Mouse (Mus musculus) cerebellum, adult 9-11 months (tissue): ENCODE measurements at regions not wholly inside any gene's neighbourhood (a gene's known extent, or its start where the extent isn't known, plus 50 kb on each side); places are given as distances from the start of the nearest gene placed in this dataset.
"Not testable (repeated sequence)": the region's sequence is repeated elsewhere in the genome, so short reads cannot be mapped to it uniquely, and the experiment has no call there.

ENCODE experiments used
- DNase-seq: peaks from one replicate; pipeline ENCODE4 v3.0.0; 2022

DNA sequence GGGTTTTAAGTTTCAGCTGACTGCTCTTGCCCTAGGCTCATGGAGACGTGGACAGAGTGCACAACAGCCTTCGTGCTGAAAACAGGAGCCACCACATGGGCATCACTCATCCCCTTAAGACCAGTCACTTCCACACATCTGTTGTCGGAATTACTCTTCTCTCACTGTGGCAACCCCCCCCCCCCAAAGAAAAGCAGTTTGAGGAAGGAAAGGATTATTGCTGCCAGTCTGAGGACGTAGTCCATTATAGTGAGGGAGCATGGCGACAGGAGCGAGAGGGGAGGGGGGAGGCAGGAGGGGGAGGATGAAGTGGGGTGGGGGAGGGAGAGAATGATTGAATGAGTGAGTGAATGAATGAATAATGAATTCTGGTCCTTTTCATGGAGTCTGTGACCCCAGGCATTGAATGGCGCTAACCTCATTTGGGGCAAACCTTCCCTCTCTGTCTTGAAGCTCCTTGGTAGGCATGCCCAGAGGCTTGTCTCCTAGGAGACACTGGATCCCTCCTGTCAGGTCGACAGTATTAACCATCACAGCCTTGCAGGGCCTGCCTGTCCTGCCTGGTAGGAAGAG, 262.0 kb downstream of the Gadd45g start:
- no peak for DNase-seq

DNA sequence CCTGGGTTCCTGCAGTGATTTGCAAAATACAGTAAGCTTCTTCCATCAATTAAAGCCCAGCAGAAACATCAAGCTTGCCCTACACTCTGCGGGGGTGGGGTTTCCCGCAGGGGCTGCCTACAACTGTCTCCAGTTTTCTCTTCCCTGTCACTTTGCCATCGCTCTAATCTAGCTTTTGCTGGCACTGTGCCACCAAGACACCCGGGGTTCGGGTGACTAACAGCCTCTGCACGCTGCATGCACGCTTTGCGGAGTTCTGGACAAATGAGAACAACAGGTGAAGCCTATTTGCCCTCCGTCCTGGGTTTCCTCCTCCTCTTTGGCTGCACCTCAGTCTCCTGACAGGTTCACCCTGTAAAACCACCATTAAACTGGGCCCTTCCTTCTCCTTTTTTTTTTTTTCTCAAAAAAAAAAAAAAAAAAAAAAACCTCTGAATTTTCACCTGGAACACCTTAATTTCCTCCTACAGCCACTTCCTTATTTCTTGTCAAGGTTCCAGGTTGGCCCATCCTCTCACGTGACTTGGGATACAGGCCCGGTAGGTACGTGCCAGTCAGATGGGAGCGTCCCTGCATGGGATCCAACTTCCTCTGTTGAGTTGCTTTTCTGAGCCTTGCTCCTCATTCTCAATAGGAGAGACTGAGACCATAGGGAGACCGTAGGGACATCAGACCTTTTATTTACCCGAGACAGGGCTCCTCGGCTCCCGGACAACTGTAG, 262.7 kb downstream of the Gadd45g start:
- DNase-seq, result no peak

DNA sequence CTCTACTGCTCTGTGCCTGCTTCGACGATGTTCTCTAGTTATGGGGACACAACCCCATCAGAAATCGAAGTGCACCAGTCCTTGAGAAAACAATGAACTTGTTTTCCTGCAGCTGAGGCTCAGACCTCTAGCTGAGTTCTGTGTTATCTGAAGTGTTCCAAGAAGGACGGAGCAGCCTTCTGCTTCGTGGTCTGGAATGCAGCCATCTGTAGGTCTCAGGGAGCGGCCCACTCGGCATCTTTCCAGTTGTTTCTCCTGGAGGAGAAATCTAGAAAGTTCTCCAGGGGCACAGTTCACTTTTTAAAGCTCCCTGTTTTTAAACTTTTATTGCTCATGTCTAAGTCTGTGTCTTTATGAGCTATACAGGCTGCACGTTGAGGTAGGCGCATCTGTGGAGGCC, 264.3 kb downstream of the Gadd45g start:
- no peak for DNase-seq

DNA sequence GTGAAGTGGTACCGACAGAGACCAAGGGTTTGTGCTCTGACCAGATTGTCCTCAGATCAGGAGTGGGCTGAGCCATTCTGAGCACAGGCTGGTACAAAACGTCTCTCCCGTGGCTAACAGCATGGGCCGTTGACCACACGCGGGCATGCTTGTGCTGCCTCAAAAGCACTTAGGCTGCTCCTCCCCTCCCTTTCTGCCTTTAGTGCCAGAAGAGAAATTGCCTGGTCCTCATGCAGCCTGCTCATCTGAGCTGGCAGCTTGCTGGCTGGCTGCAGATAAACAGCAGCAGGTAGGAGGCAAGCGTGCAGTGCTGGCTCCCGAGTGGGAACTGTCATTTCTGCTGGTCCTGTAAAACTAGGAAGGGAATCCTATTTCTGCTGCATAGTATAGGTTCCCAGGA, 267.1 kb downstream of the Gadd45g start:
- peak; percentile 43 for DNase-seq

DNA sequence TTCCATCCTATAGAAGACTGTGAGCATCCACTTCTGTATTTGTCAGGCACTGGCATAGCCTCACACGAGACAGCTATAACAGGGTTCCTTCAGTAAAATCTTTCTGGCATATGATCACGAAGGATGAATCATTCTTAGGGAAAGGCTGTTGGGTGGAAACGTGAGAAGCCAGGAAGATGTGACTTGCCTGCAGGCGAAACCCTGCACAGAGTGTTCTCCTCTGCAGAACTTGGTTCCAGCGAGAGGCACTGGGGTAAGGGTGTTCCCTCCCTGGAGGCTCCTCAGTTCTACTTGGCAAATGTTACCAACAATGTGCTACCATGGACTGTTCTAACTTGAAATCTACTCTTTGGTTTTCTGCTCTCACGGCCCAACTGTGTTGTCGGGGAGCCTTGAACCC, 268.0 kb downstream of the Gadd45g start:
- DNase-seq, result no peak

DNA sequence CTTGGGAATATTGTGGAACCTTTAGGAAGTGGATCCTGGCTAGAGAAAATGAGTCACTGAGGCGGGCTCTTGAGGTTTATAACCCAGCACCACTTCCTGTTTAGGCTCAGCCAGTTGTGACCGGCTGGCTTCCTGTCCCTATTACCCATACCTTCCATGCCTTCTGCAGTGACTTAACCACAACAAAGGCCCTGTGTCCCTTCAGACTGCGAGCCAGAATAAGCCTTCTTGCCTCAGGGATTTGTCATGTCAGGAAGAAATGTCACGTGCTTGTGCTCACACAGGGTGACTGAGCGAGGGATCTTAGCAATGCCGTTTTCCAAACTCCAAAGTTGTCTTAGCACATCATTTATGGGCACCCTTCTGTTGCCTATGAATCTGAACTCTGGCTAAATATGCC, 268.5 kb downstream of the Gadd45g start:
- DNase-seq, result no peak

DNA sequence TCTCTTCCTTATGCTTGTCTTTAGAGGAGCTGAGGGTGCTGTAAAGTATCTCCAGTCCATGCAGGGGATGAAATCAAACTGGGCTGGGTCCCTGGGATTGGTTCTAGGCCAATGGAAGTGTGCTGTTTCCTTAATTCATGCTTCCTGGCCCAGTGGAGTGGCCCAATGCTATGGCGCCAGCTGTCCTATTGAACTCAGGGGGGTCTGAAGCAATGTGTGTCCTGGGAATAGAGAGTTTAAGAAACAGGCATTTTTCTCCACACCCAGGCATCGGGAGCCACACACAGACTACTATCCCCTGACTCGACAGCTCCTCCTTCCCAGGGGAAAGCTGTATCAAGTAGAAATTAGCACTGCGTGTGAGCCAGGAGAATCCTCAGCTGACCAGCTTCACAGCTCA, 269.8 kb downstream of the Gadd45g start:
- no peak for DNase-seq

DNA sequence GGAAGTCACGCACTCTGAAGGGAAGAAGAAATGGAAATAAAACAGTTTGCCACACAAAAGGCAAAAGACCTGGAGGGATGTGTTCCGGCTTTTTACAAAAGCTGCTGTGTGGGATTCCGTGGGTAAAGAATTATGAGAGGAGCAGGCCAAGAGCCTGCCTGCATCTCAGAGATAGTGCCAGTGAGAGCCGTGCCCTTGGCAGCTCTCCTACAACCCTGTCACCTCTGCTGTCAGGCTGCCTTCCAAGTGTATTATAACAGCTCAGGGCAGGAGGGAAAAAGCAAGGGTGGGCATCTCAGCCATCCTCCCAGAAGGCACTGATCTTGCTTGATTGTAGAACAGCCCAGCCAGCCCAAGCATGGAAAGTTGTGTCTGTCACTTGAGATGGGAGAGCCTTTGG, 270.3 kb downstream of the Gadd45g start:
- no peak for DNase-seq

DNA sequence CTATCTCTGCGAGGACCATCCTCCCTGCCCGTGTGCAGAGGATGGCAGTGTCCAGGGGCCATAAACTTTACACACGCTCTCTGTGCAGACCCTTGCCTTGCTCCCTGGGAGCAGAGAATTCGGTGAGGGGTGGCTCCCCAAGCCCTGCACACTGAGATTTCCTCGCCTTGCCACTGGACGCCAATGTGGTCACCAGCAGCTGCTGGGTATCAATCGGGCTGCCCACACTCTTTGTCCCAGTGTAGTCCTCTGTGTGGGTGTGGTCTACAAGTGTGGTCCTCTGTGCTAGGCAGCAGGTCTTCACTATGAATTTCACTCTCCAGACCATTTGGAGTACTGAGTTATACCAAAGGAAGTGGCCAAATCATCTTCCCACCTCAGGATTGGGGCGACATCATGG, 274.3 kb downstream of the Gadd45g start:
- DNase-seq, result no peak

DNA sequence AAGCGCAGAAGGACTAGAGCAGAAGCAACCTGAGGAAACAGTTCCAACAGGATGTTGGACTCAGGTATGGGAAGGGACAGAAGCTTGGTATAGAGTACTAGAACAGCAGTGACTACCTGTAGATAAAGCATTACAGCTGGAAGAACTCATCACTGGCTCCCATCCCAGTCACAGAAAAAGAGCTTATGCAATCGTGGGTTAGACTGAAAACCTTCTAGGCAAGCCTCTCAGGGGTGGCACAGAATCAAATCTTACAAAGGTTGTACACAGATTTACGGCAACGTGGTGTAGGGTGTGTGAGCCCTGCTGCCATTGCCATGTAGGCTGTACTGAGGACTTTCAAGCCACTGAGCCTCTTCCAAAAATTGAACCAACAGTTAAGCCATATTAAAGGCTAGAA, 278.6 kb downstream of the Gadd45g start:
- DNase-seq, result no peak

DNA sequence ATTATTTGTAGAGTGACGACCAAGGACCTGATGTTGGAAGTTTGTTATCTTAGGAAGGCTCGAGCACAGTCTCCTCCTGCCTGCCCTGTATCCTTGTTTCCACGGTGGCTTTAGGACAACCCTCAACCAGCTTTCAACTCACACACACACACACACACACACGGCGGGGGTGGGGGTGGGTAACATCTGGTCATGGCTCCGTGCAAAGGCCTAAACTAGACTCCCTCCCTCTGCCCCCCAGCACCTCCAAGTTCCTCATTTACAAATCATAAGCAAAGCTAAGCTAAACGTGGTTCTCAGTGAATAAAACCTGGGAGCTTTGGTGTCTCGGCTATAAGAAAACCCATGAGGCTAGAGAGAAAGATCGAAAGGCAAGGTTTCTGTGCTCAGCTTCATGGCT, 281.3 kb downstream of the Gadd45g start:
- no peak for DNase-seq

DNA sequence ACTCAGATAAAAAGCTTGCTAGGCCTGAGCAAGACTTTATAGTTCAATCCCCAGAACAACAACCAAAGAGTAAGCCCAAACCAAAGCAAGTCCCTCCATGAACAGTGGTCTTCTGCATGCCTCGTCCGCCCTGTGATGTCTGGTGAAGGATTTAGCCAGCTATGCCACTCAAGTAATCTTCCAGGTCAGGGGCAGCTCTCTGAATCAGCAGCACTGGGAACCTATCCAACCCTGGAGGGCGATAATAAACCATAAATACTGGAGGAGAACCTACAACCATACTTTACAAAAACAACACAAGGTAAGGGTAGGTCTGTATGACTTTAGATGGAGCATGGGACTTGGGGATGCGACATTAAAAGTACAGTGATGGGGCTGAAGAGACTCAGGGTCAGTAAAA, 283.0 kb downstream of the Gadd45g start:
- DNase-seq, result no peak

DNA sequence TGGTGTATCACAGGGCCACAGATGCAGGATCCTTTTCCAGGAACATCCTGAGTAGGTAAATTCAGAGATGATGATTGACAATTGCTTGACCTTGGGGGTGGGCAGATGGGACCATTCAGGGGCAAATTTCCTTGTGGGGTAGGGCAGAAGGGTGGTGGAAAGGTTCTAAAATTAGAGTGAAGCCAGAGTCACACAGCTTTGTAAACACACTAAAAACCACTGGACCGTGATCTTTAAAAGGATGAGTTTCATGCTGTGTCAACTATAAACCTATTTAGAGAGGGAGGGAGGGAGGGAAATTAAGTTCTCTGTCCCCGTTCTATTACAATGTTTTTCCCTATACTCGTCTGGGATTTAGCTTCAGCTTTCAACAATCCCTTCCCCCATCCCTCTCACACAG, 286.7 kb downstream of the Gadd45g start:
- no peak for DNase-seq

DNA sequence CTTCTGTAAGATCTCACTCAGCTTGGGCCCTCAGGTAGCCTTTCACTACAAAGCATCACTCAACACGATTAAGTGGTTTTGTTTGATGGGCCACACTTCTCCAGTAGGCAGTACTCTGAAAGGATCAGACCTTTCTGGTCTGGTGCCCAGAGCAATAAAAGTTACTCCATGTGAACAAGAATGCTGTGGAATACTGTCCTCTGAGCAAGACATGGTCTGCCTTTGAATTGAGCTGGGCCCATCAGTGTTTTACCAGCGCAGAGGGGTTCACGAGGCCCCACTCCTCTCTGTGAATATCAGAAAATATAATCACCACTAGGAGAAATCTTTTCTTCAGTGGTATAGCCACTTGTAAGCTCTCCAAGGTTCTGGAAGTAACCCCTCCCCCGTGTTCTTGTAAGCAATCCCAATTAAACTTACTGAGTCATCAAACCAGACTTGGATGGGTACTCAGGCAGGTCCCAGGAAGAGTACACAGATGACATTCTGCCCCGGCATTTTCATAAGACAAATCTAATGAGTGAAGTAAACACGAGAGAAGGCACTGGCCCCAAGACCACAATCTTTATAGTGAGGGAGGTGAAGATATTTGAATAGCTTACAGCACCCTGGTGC, 292.0 kb downstream of the Gadd45g start:
- DNase-seq, result no peak

DNA sequence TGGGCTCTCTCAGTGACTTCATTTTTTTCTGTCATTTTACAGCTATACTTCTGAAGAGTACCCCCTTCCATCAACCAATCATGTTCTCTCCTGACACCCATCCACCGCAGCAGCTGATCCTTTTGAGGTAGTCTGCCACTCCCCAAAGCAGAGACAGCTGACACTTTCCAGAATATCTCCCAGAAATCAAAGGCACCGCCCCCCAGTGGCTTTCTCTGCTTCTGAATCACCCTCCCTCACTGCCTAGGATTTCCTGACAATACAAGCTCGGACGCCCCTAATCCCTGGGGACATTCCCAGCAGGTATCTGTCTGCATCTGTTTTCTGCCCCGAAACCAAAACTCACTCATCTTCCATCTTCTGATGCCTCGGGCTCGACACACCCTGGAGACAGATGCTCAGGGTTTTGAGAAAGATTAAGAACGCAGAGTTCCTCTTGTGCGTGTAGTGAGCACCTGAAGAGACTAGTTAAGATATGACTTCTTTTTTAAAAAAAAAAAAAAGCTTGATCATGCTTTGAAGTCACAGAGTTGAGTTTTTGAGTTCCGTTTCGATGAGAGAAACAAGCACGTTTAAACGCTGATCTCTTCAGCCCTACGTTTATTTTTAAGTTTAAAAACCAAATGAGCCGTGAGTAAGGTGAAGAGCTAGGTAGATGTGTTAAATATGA, 292.8 kb downstream of the Gadd45g start:
- no peak for DNase-seq

DNA sequence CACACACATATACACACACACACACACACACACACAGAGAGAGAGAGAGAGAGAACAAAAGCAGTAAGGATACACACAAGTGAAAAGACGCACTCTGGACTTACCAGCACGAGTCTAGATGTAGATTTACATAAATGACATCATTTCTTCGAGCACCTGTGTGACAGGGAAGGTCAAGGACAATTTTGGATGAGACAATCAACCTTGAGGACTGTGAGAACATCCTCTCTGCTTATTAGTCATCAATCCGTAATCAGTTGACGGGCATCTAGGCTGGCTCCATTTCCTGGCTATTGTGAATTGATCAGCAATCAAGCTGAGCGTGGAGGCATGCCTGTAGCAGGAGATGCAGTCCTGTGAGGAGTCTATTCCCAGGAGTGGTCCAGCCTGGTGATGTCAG, 293.7 kb downstream of the Gadd45g start:
- no peak for DNase-seq

DNA sequence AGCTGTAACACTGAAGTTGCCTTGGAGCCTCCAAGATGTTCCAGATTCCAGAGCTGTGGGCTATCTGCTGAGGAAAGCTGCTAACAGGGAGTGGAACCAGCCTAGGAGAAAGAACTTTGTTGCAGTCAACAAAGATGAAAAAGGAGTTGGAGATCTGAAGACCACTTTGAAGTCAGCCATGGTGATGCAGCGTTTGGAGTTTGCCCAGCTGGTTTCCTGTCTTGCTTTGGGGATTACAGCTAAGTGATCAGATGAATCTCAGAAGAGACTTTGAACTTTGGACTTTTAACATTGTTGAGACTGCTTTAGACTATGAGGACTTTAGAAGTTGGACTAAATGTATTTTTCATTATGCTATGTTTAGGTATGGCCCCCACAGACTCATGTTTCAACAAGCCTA, 297.6 kb downstream of the Gadd45g start:
- DNase-seq, result not testable (repeated sequence)

DNA sequence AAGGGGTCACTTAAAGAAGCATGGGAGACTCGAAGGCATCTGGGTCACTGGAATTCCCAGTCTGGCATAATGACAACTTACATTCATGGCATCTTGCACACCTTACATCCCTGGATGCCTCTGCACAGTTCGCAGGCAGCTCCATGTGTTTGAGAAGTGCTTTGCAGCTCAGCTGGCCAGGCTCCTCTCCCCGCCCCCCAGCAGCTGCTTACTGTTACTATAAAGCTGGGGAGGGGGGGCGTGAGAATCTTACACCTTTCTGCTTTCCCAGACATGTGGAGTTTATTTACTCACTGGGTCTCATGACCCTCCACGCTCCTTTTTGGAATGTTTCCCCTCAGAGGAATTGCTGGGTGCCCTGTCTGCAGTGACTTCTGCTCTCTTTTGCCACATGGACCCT, 299.4 kb downstream of the Gadd45g start:
- no peak for DNase-seq

DNA sequence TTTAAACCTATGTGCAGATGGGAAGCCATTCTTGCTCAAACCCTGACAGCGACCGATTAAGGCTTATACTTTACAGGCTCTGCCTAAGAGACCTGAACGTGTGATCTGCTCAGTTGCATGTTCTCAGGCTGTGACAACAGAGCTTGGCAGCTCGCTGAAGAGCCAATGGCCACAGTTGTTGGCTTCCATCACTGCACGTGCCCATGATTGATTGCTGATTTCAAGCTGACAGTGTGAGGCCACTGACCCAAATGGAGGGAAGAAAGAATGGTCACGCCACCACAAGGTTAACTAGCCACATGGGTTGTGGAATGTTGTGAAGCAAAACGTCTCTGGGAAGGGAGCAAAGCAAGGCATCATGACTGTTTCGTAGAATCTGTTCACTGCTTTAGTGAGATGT, 303.8 kb downstream of the Gadd45g start:
- no peak for DNase-seq

DNA sequence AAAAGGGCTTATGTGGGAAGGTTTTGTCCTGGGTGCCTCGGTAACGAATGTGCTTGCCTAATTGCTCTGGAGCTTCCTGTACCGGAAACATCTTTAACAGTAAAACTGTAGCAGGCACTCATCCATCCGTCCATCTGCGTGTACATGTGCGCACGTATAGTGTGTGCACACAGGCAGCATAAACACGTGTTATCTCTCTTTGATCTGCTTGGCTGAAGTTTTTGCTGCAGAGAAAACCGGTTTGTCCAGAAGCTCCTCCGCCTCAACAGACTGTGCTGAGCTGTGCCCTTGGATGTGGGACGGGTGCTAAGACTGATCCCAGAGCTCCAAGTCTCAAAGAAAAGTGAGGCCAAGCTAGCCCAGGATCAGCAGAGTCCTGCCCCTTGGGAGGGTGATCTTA, 305.3 kb downstream of the Gadd45g start:
- DNase-seq, result no peak

DNA sequence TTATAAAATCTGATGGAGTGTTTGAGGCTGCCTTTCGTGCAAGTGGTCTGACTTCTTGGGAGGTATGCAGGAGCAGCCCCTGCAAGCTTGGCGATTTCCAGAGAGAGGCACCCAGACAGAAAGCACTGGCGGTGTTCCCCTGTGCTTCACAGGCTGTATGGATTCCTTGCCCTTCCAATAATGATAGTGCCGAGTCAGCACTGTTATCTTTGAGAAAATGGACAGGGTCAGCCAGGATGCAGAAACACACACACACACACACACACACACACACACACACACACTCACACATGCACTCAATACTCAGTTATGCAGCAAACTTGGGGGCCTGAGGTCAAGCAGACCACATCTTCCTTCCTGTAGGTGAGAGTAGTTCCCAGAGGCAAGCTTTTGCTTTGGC, 305.7 kb downstream of the Gadd45g start:
- DNase-seq, result no peak

DNA sequence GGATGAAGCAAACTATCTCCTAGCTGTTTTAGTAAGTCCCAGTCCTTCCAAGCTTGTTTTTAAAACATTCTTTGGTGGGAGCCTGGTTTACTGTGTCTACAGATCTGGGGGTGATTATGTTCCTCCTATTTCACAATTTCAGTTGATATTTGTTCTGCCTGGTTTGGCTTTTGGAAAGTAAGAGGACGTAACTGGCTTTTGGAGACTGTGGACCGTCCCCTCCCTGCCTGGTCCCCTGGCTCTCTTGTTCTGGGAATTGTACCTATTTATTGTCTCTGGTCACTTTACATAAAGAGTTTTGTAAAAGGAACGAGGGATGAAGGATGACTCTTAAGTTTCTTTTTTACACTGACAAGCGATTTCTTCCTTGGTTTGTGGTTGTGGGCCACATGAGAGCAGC, 306.6 kb downstream of the Gadd45g start:
- DNase-seq, result no peak

DNA sequence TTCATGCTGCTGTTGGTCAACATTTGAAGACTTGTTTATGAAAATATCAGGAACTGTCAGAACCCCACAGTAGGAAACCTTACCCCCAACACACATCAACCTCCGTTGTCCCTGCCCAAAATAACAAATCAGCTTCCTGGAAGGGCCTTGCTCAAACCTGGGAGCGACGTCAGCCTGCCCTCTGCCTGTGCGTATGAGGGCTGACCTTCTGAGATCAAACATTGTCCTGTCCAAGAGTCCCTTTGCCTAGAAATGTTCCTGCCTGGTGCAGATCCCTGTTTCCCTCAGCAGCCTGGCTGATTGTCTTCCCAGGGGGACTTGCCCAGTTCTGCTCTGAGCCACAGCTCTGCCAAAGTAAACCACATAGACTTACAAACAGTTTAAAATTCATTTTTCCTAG, 307.1 kb downstream of the Gadd45g start:
- DNase-seq, result no peak
